Mouse (Mus musculus): ENCODE results near the gene Cep55.

The Cep55 gene

DNA sequence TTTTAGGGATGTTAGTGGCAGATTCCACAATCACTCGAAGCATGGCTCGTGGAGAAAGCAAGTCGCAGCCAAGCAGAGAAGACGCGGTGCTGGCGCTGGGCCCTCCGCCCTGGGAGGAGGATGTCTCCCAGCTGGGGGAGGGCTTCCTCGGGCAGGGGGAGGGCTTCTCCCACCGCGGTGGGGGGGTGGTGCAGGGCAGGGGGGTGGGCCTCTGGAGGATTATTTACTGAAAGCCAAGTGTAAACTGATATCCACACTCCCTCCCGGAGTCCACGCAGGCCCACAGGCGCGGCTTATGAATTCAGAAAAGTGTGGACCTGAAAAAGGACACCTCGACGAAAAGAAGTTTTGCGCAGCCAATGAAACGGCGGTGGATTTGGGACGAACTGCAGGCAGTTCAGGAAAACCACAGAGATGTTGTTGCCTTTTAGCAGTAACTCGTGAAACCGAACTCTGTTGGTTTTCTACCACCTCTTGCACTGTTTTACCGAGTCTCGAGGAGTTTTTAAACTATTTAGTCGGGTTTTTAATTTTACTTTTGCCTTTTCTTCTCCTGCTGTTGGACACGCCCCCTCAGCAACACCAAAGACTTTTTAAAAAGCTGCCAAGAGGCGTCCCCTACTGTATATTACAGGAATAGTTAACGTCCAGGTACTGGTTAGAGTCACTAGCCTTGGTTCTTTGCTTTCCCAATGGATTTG, 11.4 kb upstream of the Cep55 start, which contains the start of gene Myof:
Gene Myof, minus strand, starts transcription at position 297 of the 701 bp plus-strand sequence.
- peak; percentile 64 for DNase-seq (ENCODE audit: extremely low spot score)

GRCm38 (mm10) chr19:38045198-38045597, 9.6 kb upstream of the Cep55 start:
- DNase-seq (ENCODE audit: extremely low spot score), result no peak

GRCm38 (mm10) chr19:38049686-38050085, 5.1 kb upstream of the Cep55 start:
- no peak for DNase-seq (ENCODE audit: extremely low spot score)

- DNase-seq (ENCODE audit: extremely low spot score), result peak; percentile 40
Observed at GRCm38 (mm10) chr19:38053227-38054041, 1.4 kb upstream of the Cep55 start.

- no peak for DNase-seq (ENCODE audit: extremely low spot score)
Observed at GRCm38 (mm10) chr19:38054149-38054719, 577 bp upstream of the Cep55 start.

GRCm38 (mm10) chr19:38055798-38056197, 987 bp downstream of the Cep55 start:
- no peak for DNase-seq (ENCODE audit: extremely low spot score)

- no peak for DNase-seq (ENCODE audit: extremely low spot score)
Observed at GRCm38 (mm10) chr19:38056276-38056675, 1.5 kb downstream of the Cep55 start.

GRCm38 (mm10) chr19:38056931-38057330, 2.1 kb downstream of the Cep55 start:
- no peak for DNase-seq (ENCODE audit: extremely low spot score)

GRCm38 (mm10) chr19:38063201-38063600, 8.4 kb downstream of the Cep55 start:
- DNase-seq (ENCODE audit: extremely low spot score), result no peak

GRCm38 (mm10) chr19:38064051-38064450, 9.2 kb downstream of the Cep55 start:
- no peak for DNase-seq (ENCODE audit: extremely low spot score)

DNA sequence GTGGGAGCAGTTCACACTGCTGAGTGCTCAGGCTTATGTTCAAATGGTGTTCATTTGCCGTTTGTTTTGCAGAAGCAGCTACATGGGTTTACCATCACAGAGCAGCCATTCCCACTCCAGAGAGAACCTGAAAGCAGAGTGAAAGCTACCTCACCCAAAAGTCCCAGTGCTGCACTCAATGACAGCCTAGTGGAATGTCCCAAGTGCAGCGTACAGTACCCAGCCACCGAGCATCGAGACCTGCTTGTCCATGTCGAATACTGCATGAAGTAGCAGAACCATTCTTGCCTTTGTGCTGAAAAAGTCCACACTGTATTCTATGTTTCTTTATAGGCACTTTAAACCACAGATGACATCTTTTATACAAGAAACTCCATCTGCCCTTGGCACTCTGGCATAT, 18.4 kb downstream of the Cep55 start:
- DNase-seq (ENCODE audit: extremely low spot score), result no peak

DNA sequence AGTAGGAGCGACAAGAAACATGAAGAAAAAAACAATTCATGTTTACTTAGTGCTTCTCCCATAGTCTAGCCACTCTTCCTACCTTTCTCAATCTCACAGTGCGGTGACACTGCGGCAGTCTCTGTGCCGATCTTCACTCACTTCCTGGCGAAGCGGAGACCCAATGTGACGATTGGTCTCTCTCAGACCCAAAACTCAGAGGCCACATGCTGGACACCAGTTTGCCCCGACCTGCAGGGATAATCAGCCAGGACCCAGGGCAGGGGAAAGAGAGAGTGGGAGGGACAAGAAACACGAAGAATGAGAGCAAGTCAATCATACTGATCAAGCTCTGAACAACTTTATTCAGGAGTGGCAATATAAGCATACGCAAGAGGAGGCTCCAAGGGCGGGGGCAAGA, 20.2 kb downstream of the Cep55 start:
- DNase-seq (ENCODE audit: extremely low spot score), result no peak

- DNase-seq (ENCODE audit: extremely low spot score), result peak; percentile 8
Observed at GRCm38 (mm10) chr19:38076251-38076650, 21.4 kb downstream of the Cep55 start.

GRCm38 (mm10) chr19:38077851-38078540, 23.2 kb downstream of the Cep55 start:
- DNase-seq (ENCODE audit: extremely low spot score), result no peak

- DNase-seq (ENCODE audit: extremely low spot score), result no peak
Observed at GRCm38 (mm10) chr19:38081361-38081760, 26.6 kb downstream of the Cep55 start.

DNA sequence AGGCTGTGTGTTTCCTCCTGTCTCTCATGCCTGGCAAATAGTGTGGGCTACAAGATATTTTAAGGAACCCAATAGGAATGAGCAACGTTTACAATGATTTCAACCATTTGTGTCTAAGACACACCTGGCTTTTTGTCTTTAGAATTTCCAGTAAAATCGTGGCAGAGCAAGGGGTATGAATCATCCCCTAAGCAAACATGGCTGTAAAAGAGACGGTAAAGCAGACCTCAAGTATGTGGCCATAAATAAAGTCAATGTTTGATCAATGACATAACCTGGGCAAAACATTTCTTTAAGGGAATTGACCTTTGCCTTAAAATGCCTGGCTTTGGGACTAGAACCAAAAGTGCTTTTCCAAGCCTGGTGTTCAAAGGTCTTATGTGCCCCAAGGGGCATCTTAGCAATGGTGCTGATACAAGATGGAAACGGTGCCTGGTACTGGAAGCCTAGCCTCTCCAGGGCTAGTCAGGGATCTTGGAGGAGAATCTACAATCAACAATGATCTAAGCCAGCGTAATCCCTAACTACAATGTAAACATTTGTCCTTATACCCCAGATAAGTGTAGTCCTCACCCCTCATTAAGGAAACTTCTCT, 28.2 kb downstream of the Cep55 start:
- no peak for DNase-seq (ENCODE audit: extremely low spot score)

DNA sequence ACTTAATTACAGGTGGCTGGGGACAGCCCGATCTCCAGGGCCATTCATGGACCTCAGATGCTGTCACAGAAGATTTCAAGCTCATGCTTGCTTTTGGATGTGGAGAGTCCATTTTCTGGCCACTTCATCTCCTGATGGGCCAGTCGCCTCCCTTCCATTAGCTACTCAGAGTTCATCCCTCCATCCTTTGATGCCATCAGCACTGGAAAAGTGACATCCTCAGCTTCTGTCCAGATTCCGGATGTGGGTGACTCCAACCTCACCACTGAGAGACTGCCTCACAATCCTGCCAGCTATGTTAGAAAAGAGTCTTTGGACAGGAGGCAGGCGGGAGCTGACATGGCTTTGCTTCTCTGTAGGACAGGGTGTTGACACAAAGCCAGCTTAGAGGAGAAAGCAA, 31.0 kb downstream of the Cep55 start:
- DNase-seq (ENCODE audit: extremely low spot score), result no peak

DNA sequence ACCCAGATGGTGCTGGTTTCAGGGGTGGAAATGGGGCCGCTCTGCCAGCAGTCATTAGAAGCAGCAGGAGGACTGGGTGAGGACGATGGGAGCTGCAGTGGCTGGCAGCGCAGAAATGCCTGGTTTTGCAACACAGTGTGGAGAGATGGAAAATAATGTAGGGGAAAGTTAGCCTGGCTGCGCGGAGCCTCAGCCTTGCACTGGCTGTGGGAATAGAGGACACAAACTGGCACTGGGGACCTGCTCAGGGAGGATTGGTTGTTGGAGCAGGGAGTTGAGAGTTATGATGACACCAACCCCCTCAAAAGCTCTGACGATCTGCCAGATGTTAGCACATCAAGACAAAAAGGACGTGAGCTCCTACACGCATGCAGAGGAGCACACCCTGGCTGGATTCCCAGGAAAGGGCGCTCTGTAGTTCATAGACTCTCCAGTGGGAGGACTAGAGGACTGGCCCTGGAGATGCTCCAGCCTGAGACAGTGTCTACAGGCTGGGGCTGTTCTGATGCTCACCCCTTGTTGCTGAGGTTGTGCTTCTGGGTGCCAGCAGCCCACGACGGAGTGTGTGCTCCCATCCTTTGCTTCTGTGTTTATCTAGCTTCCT, 32.2 kb downstream of the Cep55 start:
- DNase-seq (ENCODE audit: extremely low spot score), result peak; percentile 14

DNA sequence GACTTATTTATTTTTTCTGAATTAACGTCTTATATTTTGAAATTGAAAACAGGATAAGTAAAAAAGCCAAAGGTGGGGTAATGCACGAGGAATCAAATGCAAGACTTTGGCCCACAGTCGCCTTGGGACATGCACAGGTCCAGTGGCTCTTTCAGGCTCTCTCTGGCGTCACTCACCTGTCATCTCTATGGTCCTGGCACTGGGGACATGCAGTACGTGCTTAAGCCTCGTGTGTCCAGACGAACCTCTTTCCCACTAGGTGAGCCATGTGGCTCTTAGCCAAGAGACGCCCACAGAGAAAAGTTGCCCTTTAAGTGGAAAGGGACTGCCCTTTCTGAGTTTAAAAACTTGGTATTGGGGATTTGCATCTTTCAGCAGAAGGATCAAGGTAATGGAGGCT, 34.5 kb downstream of the Cep55 start:
- no peak for DNase-seq (ENCODE audit: extremely low spot score)

DNA sequence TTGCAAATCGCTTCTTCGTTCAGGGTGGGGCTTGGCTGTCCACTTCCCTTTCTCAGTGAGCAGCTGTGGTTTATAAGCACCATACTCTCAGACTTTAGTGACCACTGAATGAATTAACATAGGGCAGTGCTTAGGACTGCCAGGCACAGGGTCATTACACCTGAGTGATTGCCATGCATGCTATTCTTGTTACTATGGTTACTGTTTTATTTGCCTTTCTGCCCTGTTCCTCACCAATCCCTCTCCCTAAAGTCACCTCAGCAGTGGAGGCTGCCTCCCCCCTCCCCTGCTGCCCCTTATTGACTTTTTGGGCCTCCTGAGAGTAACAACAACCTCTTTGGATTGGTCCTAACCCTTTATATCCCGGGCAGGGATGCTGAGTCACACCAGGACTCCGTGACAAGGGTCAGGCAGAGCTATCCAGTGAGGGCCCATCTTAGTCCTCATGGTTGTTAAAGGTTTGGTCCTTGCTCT, 36.7 kb downstream of the Cep55 start:
- DNase-seq (ENCODE audit: extremely low spot score), result peak; percentile 8

DNA sequence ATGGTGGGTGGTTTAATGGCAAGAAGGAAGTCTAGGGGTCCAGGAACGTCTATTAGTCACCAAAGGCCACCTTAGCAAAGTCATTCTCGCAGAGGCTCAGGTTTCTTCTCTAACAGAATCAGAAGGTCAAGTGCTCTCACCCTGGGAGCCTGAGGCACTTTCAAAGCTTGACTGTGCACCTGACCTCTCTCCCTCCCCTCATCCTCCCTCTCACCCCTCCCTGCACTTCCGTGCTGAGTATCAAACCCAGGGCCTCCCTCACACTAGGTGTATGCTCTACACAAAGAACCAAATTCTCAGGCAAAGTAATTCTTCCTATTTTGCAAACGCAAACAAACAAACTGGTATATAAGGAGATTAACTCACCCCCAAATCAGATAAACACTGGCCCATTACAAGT, 41.4 kb downstream of the Cep55 start:
- no peak for DNase-seq (ENCODE audit: extremely low spot score)
